Mouse (Mus musculus) heart, postnatal 0 days (tissue): Measurements from ENCODE around the gene Tarm1. TPM values are rescaled to one million over a fixed set of nuclear protein-coding genes. Genes with fewer than 3 reads are reported as not detected.

Source experiments
- ATAC-seq: fragments of 200-750 bp; cut with Nextera tagmentation; 2 replicates; pipeline ENCODE4 v1.8.0; 2017; ENCODE audit warnings: low read depth, moderate number of reproducible peaks, moderate library complexity; ENCODE audit not compliant: insufficient read depth
- DNase-seq: peaks from one replicate; pipeline ENCODE4 v3.0.0-alpha.2; 2016; ENCODE audit warnings: low spot score
- H3K27ac ChIP-seq: fragments of 300-500 bp; sonication (generic); 2 replicates; pipeline ENCODE4 v1.5.1; 2014; ENCODE audit warnings: low read depth, mild to moderate bottlenecking
- H3K27me3 ChIP-seq: fragments of 300-500 bp; sonication (generic); 2 replicates; pipeline ENCODE4 v1.6.1; 2014; ENCODE audit warnings: low read length, mixed read lengths; ENCODE audit not compliant: control insufficient read depth, insufficient read depth
- H3K36me3 ChIP-seq: fragments of 300-500 bp; sonication (generic); replicated peaks from 2 replicates; pipeline ENCODE4 v1.6.1; 2014; ENCODE audit warnings: low read length, mixed read lengths; ENCODE audit not compliant: control insufficient read depth, insufficient read depth
- H3K4me1 ChIP-seq: fragments of 300-500 bp; sonication (generic); 2 replicates; pipeline ENCODE4 v1.6.1; 2014; ENCODE audit warnings: antibody characterized with exemption; ENCODE audit not compliant: control insufficient read depth, insufficient read depth
- H3K4me2 ChIP-seq: fragments of 300-500 bp; sonication (generic); 2 replicates; pipeline ENCODE4 v1.6.1; 2014; ENCODE audit warnings: low read depth, mild to moderate bottlenecking, low read length, moderate library complexity
- H3K4me3 ChIP-seq: fragments of 300-500 bp; sonication (generic); 2 replicates; pipeline ENCODE4 v1.5.1; 2014; ENCODE audit warnings: low read depth, low read length
- H3K9ac ChIP-seq: fragments of 300-500 bp; sonication (generic); replicated peaks from 2 replicates; pipeline ENCODE4 v1.6.1; 2014; ENCODE audit warnings: low read depth, low read length, mixed read lengths
- H3K9me3 ChIP-seq: fragments of 300-500 bp; sonication (generic); replicated peaks from 2 replicates; pipeline ENCODE4 v1.6.1; 2016; ENCODE audit warnings: low read length; ENCODE audit not compliant: control insufficient read depth
- CTCF ChIP-seq: IDR thresholded peaks from 2 replicates; pipeline ENCODE4 v1.5.1; 2016; ENCODE audit warnings: antibody characterized with exemption, control low read depth, low read depth
- EP300 ChIP-seq: IDR thresholded peaks from 2 replicates; pipeline ENCODE4 v1.6.1; 2016; ENCODE audit warnings: antibody characterized with exemption, low read depth
- WGBS: fragments of 180-500 bp; shearing (Covaris S2); extraction: QIAGEN DNeasy Blood & Tissue Kit; methylation state at CpG from one replicate; pipeline ENCODE4 v1.1.7; 2014; 5-methylcytosine and 5-hydroxymethylcytosine counted together
- polyA plus RNA-seq: library from polyadenylated mRNA; unstranded; fragments of >200 nt; fragmentation: Nextera tagmentation; extraction: Ambion mirVana; gene quantifications from 2 replicates; pipeline ENCODE4 v1.2.1, GENCODE M21; 2015
- total RNA-seq: library from RNA; depleted of rRNA; stranded (reverse); fragments of >200 nt; gene quantifications from 2 replicates; pipeline ENCODE4 v1.2.3, GENCODE M21; 2014; ENCODE audit warnings: low replicate concordance

Gene Tarm1
- total and polyA plus RNA-seq, 2 experiments from 2014 or later = not detected

DNA sequence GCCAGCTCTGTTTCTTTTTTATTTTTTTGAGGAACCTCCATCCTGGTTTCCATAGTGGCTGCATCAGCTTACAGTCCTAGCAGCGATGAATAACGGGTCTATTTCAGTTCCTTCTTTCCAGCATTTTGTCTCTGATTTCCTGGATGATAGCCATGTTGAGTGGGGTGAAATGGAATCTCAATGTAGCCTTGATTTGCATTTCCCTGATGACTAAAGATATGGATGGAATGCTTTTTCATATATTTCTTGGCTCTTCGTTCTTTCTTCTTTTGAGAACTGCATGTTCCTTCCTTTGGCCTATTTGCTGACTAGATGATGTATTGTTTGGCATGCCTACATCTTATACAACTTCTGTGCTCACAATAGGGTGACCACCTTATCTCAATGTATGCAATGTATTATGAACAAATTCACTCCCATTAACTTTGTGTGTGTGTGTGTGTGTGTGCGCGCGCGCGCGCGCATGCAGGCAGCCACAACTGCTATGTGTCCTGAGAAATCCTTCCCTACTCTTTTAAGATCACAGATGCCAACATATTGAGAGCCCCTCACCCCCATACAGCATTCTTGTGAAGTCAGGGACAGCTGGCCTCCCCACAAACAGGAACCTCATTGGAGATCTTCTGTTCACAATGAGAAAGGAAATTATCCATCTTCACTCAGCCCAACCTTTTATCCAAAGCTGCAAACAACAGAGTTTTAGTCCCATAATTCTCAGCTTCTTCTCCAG, 45.1 kb downstream of the Tarm1 start:
- Histone ChIP-seq H3K4me2 (no peak overlapping the region), H3K4me3 (no peak overlapping the region), H3K36me3 (no peaks in the 10 kb centered on the region), H3K4me1 (no peaks in the 10 kb centered on the region), H3K27me3 (no peaks in the 10 kb centered on the region), H3K27ac (no peak overlapping the region), H3K9ac (no peak overlapping the region), H3K9me3 (no peaks in the 10 kb centered on the region)
- ATAC-seq = no peak; the same call in 1 of the 2 replicates
- TF ChIP-seq EP300 (no peak), CTCF (no peak)
- 87% methylated on average over 10 of the region's 10 CpGs for WGBS
- DNase-seq = no peak

DNA sequence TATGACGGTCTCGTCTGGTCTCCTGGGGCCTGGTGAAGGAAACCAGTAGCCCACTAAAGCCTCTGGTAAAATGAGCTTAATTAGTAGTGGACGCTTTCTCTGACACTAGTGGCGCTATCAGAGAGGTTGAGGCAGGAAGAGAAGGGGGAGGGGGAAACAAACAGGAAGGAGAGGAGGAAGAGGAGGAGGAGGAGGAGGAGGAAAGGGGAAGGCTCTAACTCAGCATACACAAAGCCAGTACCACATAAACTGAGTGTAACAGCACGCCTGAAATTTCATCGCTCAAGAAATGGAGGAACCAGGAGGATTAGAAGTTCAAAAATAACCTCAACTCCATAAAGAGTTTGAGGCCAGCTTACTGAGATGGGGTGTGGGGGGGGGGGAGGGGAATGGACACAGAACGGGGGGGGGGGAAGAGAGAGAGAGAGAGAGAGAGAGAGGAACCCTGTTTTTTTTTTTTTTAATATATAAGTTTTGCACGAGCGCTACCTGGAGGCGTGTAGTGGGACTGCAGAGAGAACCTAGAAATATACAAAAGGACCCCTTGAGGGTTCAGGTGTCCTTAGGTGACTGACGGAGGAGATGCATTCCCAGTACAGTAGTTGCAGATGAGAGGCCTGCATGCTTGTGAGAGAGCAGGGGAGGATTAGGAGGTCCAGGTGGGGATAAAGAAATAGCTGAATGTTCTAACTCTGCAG, 48.8 kb downstream of the Tarm1 start:
- Histone ChIP-seq H3K9ac (no peak overlapping the region), H3K4me3 (no peak overlapping the region), H3K36me3 (no peaks in the 10 kb centered on the region), H3K27me3 (peaks cover 5% of the 10 kb centered on the region; the same call in 1 of the 2 replicates), H3K27ac (no peak overlapping the region), H3K4me1 (no peaks in the 10 kb centered on the region), H3K4me2 (no peak overlapping the region), H3K9me3 (no peaks in the 10 kb centered on the region)
- TF ChIP-seq CTCF (no peak), EP300 (no peak)
- 50% methylated on average over 10 of the region's 11 CpGs for WGBS
- ATAC-seq = no peak
- DNase-seq = no peak

DNA sequence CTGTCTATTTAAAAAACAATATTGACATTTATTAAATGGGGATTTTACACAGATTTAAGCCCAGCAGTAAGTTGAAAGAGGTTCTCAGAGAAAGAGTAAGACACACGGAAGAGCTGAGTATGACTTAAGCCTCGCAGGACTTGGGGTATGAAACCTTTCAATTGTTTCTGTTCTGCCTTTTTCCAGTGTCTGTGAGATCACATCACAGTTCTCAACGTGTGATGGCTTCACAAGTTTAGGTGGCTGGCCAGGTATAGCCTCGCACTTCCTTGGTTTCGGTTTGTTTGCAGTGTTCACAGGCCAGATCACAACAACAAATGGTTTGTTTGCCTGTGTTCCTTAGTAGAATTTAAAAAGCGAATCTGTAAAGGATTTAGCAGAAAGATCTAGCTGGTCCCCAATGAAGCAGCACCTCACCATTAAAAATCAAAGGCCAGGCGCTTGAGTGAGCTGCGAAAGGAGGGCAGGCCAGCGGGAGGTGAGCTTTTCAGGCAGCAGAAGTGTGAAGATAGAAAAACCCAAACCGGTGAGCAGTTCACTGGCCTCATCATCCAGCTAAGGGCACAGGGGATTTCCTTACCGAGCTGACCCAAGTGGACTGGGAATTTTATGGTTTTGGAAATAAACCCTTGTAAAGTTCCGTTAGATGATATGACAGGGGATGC, 49.5 kb downstream of the Tarm1 start:
- no peak for TF ChIP-seq EP300
- no peak for TF ChIP-seq CTCF
- Histone ChIP-seq H3K4me3 (no peak overlapping the region), H3K27me3 (peaks cover 5% of the 10 kb centered on the region; the same call in 1 of the 2 replicates), H3K4me2 (no peak overlapping the region), H3K36me3 (no peaks in the 10 kb centered on the region), H3K4me1 (no peaks in the 10 kb centered on the region), H3K9me3 (no peaks in the 10 kb centered on the region), H3K27ac (no peak overlapping the region), H3K9ac (no peak overlapping the region)
- ATAC-seq = no peak
- WGBS = 48% methylated on average over 12 of the region's 12 CpGs
- no peak for DNase-seq

DNA sequence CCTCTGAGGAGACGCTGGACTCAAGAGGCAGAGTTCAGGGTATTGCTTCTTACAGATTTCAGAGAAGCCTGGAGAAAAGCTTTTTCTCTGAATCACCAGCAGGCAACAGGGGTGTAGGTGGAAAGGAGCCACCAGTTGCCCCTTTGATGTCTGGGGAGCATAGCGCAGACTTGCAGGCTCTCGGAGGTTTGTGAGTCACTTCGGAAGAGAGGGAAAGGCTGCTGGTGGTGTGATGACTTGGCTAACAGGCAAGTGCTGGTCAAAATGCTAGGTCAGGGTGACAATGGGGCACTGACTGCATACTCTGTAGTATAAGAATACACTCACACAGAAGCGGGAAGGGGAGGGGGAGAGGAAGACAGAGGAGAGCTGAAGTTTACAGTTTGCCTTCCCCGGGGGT, 51.3 kb downstream of the Tarm1 start:
- Histone ChIP-seq H3K4me2 (no peak overlapping the region), H3K27ac (no peak overlapping the region), H3K27me3 (peaks cover 5% of the 10 kb centered on the region; the same call in 1 of the 2 replicates), H3K36me3 (no peaks in the 10 kb centered on the region), H3K9me3 (no peaks in the 10 kb centered on the region), H3K9ac (no peak overlapping the region), H3K4me3 (no peak overlapping the region), H3K4me1 (no peaks in the 10 kb centered on the region)
- DNase-seq (no peak), ATAC-seq (no peak)
- TF ChIP-seq EP300 (no peak), CTCF (no peak)
- 29% methylated on average over 6 of the region's 6 CpGs for WGBS

DNA sequence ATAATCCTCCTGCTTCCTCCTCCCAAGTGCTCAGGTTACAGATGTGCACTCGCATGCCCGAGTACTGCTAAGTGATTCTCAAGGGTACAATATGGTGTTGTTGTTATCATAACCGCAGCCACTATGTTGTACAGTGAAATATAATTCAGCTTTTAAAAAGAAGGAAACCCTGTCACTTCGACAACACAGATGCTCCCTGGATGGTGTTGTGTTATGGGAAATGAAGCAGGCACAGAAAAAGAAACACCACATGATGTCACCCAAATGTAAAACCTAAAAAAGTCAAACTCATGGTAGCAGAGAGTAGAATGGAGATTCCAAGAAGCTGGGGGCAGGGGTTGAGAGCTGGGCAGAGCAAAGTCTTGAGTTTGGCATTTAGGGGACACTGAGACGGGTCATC, 51.8 kb downstream of the Tarm1 start:
- DNase-seq = no peak
- WGBS = 50% methylated on average over 5 of the region's 5 CpGs

More for the DNA sequence above, 51.8 kb downstream of the Tarm1 start:
- H3K9ac ChIP-seq = no peak overlapping the region
- H3K9me3 ChIP-seq = no peaks in the 10 kb centered on the region
- no peaks in the 10 kb centered on the region for H3K36me3 ChIP-seq
- no peak overlapping the region for H3K27ac ChIP-seq
- no peak overlapping the region for H3K4me3 ChIP-seq
- peaks cover 5% of the 10 kb centered on the region; the same call in 1 of the 2 replicates for H3K27me3 ChIP-seq
- TF ChIP-seq CTCF (no peak), EP300 (no peak)
- ATAC-seq = no peak
- H3K4me2 ChIP-seq = no peak overlapping the region
- H3K4me1 ChIP-seq = no peaks in the 10 kb centered on the region
